In the genomic region with DNA sequence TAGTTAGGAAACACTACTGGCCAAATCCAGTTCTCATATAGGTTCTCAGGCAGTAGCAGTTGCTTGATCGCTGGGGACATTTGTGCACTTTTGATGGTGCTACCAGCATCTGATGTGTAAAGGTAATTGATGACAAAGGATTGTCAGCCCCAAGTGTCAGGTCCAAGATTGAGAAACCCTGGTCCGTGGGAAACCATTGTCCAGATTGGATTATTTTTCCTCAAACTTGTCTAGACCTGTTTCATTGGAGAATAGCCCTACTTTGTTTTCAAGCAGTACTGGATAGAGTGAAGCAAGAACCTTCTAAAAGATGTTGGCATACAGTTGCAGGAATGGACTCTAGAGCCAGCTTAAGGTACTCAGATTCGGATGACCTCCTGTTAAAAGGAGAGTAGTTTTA, we compare ENCODE assay signal across 29 mouse cellular contexts. TPM values are rescaled to one million over a fixed set of nuclear protein-coding genes. Genes with fewer than 3 reads are reported as not detected.
DNase-seq lines count a peak whose midpoint lies in the region; ATAC-seq and TF ChIP-seq lines count a peak whose summit lies in the region.
"Had no signal": no experiment of that assay in that cellular context is flagged by ENCODE, and none has a peak within 500 bp of the region (broad histone marks: within the 10 kb centered on the region; RNA-seq: fewer than 3 reads in every experiment).

No protein-coding gene starts in this region.

- H3K27me3 ChIP-seq in liver, embryonic 15.5 days, result no peaks in the 10 kb centered on the region
- H3K27me3 ChIP-seq in liver, embryonic 12.5 days (replicated peaks), result no peaks in the 10 kb centered on the region
- H3K27me3 ChIP-seq in small intestine, adult 2 months (ENCODE audit: control insufficient read depth, insufficient read depth, low read length), result no peaks in the 10 kb centered on the region
- no peaks in the 10 kb centered on the region for H3K27me3 ChIP-seq in forebrain, embryonic 11.5 days (ENCODE audit: control insufficient read depth, insufficient read depth, low read length)
- H3K27me3 ChIP-seq: heart, embryonic 13.5 days; hindbrain, embryonic 12.5 days; hindbrain, embryonic 15.5 days had no signal

- peaks cover 33% of the 10 kb centered on the region for H3K4me1 ChIP-seq in liver, embryonic 15.5 days (replicated peaks)
- H3K4me1 ChIP-seq in liver, embryonic 12.5 days, result peaks cover 25% of the 10 kb centered on the region
- H3K4me1 ChIP-seq in embryonic fibroblast, embryonic 13.5 days (ENCODE audit: control insufficient read depth, insufficient read depth, low read length), result peaks cover 21% of the 10 kb centered on the region
- peaks cover 19% of the 10 kb centered on the region; the same call in 1 of the 2 replicates for H3K4me1 ChIP-seq in small intestine, adult 2 months (ENCODE audit: control insufficient read depth, insufficient read depth, insufficient read length, low read length)
- H3K4me1 ChIP-seq in forebrain, embryonic 11.5 days (replicated peaks; ENCODE audit: control insufficient read depth, insufficient read depth, low read length), result 0 out of 2 replicates have a peak, but pooled peaks cover 2% of the 10 kb centered on the region

- no peaks in the 10 kb centered on the region for H3K36me3 ChIP-seq in liver, embryonic 15.5 days (replicated peaks)
- no peaks in the 10 kb centered on the region for H3K36me3 ChIP-seq in liver, embryonic 12.5 days
- H3K36me3 ChIP-seq in small intestine, adult 2 months (ENCODE audit: control insufficient read depth, insufficient read depth, low read length), result no peaks in the 10 kb centered on the region
- H3K36me3 ChIP-seq in forebrain, embryonic 11.5 days (ENCODE audit: control insufficient read depth, insufficient read depth, low read length), result no peaks in the 10 kb centered on the region
- H3K36me3 ChIP-seq: heart, embryonic 10.5 days; heart, embryonic 13.5 days; hindbrain, embryonic 12.5 days; hindbrain, embryonic 15.5 days had no signal

- H3K9ac ChIP-seq in liver, embryonic 15.5 days, result no peak overlapping the region
- no peak overlapping the region for H3K9ac ChIP-seq in liver, embryonic 12.5 days
- H3K9ac ChIP-seq in forebrain, embryonic 11.5 days (ENCODE audit: low read length), result no peak overlapping the region
- H3K9ac ChIP-seq: forebrain, postnatal 0 days; heart, embryonic 13.5 days; hindbrain, embryonic 12.5 days; hindbrain, embryonic 15.5 days had no signal

- peak overlapping the region; percentile 20; the same call in 1 of the 2 replicates for H3K27ac ChIP-seq in liver, embryonic 15.5 days (replicated peaks)
- H3K27ac ChIP-seq in liver, embryonic 12.5 days, result no peak overlapping the region
- H3K27ac ChIP-seq in embryonic fibroblast, embryonic 13.5 days (ENCODE audit: insufficient read depth, low read length), result peak overlapping the region; percentile 53; the same call in 1 of the 2 replicates
- H3K27ac ChIP-seq in small intestine, adult 2 months (ENCODE audit: insufficient read depth, low read depth, low read length), result peak overlapping the region; percentile 58; the same call in 1 of the 2 replicates
- H3K27ac ChIP-seq in forebrain, embryonic 11.5 days (ENCODE audit: low read depth, low read length), result no peak overlapping the region
- H3K27ac ChIP-seq: forebrain, embryonic 10.5 days; gastrocnemius, adult 2 months; heart, embryonic 10.5 days; heart, embryonic 13.5 days; hindbrain, embryonic 12.5 days; hindbrain, embryonic 15.5 days had no signal

- peak; percentile 9 for DNase-seq in heart, adult 11 months
- no peak for DNase-seq in heart, postnatal 25 days (ENCODE audit: low spot score)
- DNase-seq in forebrain, embryonic 11.5 days (ENCODE audit: low spot score), result no peak
- DNase-seq: adrenal gland, postnatal 10 days; adrenal gland, postnatal 36 days; cerebellum, adult 11-12 months; cerebellum, adult 8-10 months; cerebellum, postnatal 10 days; cerebellum, postnatal 36 days; embryo, embryonic 11 days; forebrain, postnatal 0 days; gastrocnemius, adult 2 months; gastrocnemius, postnatal 14 days; heart, adult 2 months; heart, postnatal 14 days had no signal

- no peak overlapping the region for H3K4me2 ChIP-seq in liver, embryonic 15.5 days
- H3K4me2 ChIP-seq in liver, embryonic 12.5 days, result no peak overlapping the region
- no peak overlapping the region for H3K4me2 ChIP-seq in forebrain, embryonic 11.5 days (ENCODE audit: low read depth, low read length, severe bottlenecking)
- H3K4me2 ChIP-seq: heart, embryonic 13.5 days; hindbrain, embryonic 12.5 days; hindbrain, embryonic 15.5 days had no signal

- TF ChIP-seq CTCF in embryonic fibroblast, embryonic 13.5 days (IDR thresholded peaks at IDR 0.05; ENCODE audit: borderline replicate concordance, insufficient read depth, low read length), result no peak
- TF ChIP-seq CTCF in small intestine, adult 2 months (IDR thresholded peaks at IDR 0.05; ENCODE audit: extremely low read depth, insufficient read length, insufficient replicate concordance, low read depth, low read length), result no peak

- TF ChIP-seq POLR2A in embryonic fibroblast, embryonic 13.5 days (IDR thresholded peaks at IDR 0.05; ENCODE audit: low read depth, low read length), result no peak
- TF ChIP-seq POLR2A in small intestine, adult 2 months (IDR thresholded peaks at IDR 0.05; ENCODE audit: low read depth, low read length), result no peak

- H3K4me3 ChIP-seq in liver, embryonic 15.5 days (replicated peaks), result no peak overlapping the region
- H3K4me3 ChIP-seq in liver, embryonic 12.5 days, result no peak overlapping the region
- H3K4me3 ChIP-seq in embryonic fibroblast, embryonic 13.5 days (ENCODE audit: insufficient read depth, low read length), result no peak overlapping the region
- no peak overlapping the region for H3K4me3 ChIP-seq in small intestine, adult 2 months (ENCODE audit: low read depth, low read length)
- no peak overlapping the region for H3K4me3 ChIP-seq in forebrain, embryonic 11.5 days (ENCODE audit: low read depth, low read length)
- H3K4me3 ChIP-seq: forebrain, embryonic 10.5 days; gastrocnemius, adult 2 months; heart, adult 2 months; heart, embryonic 10.5 days; heart, embryonic 13.5 days; hindbrain, embryonic 12.5 days; hindbrain, embryonic 15.5 days had no signal

- intact Hi-C loops in heart, postnatal 25 days (cut with DNase I), result no loop called here

- H3K9me3 ChIP-seq in liver, embryonic 15.5 days (replicated peaks), result no peaks in the 10 kb centered on the region
- no peaks in the 10 kb centered on the region for H3K9me3 ChIP-seq in liver, embryonic 12.5 days (replicated peaks)
- H3K9me3 ChIP-seq in forebrain, embryonic 11.5 days (ENCODE audit: control insufficient read depth, low read length), result no peaks in the 10 kb centered on the region
- H3K9me3 ChIP-seq: heart, embryonic 10.5 days; heart, embryonic 13.5 days; hindbrain, embryonic 12.5 days; hindbrain, embryonic 15.5 days had no signal

- 74% methylated on average over 3 of the region's 3 CpGs for WGBS in liver, embryonic 15.5 days (ENCODE audit: insufficient replicate concordance)
- WGBS in liver, embryonic 12.5 days (ENCODE audit: insufficient replicate concordance), result 86% methylated on average over 3 of the region's 3 CpGs
- 91% methylated on average over 3 of the region's 3 CpGs for WGBS in small intestine, adult 2 months
- WGBS in forebrain, embryonic 11.5 days, result 94% methylated on average over 3 of the region's 3 CpGs

- no peak for ATAC-seq in liver, embryonic 15.5 days (ENCODE audit: insufficient read depth)
- ATAC-seq in liver, embryonic 12.5 days, result no peak
- no peak for ATAC-seq in forebrain, embryonic 11.5 days (replicated peaks; ENCODE audit: low FRiP score)
- no peak for ATAC-seq in erythroid progenitor cell, adult 5-6 weeks (replicated peaks; ENCODE audit: low FRiP score, poor library complexity, severe bottlenecking)
- ATAC-seq: activated CD4-positive, CD25-positive, alpha-beta regulatory T cell, adult 4 months; forebrain, embryonic 14.5 days; forebrain, postnatal 0 days had no signal

RNA-seq across cellular contexts. Expression of a gene that starts 8.8 kb away (rescaled TPM):
- total RNA-seq in heart, postnatal 25 days (2021), result 10 to 100 TPM; 77.5 to 80.5 TPM
- polyA plus RNA-seq in liver, embryonic 15.5 days (2015; fragmentation: Nextera tagmentation; extraction: Ambion mirVana), result 42.8 and 43.2 TPM in 2 replicates
- 71.8 and 73.5 TPM in 2 replicates for polyA plus RNA-seq in liver, embryonic 12.5 days (2016; fragmentation: Nextera tagmentation; extraction: Ambion mirVana)
- polyA plus RNA-seq in embryonic fibroblast, embryonic 13.5 days (2011; ENCODE audit: insufficient read length, low read depth, missing spikeins), result 126 and 171 TPM in 2 replicates
- polyA plus RNA-seq in small intestine, adult 2 months (2012; rRNA removed), result 15.2 and 22.6 TPM in 2 replicates
- 252 and 261 TPM in 2 replicates for polyA plus RNA-seq in forebrain, embryonic 11.5 days (2014; fragmentation: Nextera tagmentation; extraction: Ambion mirVana)
- 46.9 and 103 TPM in 2 replicates for total RNA-seq in erythroid progenitor cell, adult 5-6 weeks (2015; ENCODE audit: low replicate concordance)
- 43.6 and 67.9 TPM in 2 replicates for total RNA-seq in erythroid progenitor cell, adult 5-6 weeks (2017; ENCODE audit: low replicate concordance)

RNA-seq across cellular contexts. Expression of a gene that starts 31.4 kb away (rescaled TPM):
- total RNA-seq in heart, postnatal 25 days (2021), result 1 to 10 TPM; 1.7 TPM
- polyA plus RNA-seq in liver, embryonic 15.5 days (2015; fragmentation: Nextera tagmentation; extraction: Ambion mirVana), result 13.9 and 14.5 TPM in 2 replicates
- 6.6 and 7.6 TPM in 2 replicates for polyA plus RNA-seq in liver, embryonic 12.5 days (2016; fragmentation: Nextera tagmentation; extraction: Ambion mirVana)
- polyA plus RNA-seq in embryonic fibroblast, embryonic 13.5 days (2011; ENCODE audit: insufficient read length, low read depth, missing spikeins), result 0.23 TPM in 1 of 2 replicates, not detected in the other
- polyA plus RNA-seq in small intestine, adult 2 months (2012; rRNA removed), result 0.52 and 0.63 TPM in 2 replicates
- 0.96 and 1.2 TPM in 2 replicates for polyA plus RNA-seq in forebrain, embryonic 11.5 days (2014; fragmentation: Nextera tagmentation; extraction: Ambion mirVana)
- 79.6 and 88.9 TPM in 2 replicates for total RNA-seq in erythroid progenitor cell, adult 5-6 weeks (2015; ENCODE audit: low replicate concordance)
- total RNA-seq in erythroid progenitor cell, adult 5-6 weeks (2017; ENCODE audit: low replicate concordance), result 40.0 and 44.3 TPM in 2 replicates
- total RNA-seq: ES-E14 had no signal

RNA-seq across cellular contexts. Expression of a gene that starts 38.4 kb away (rescaled TPM):
- under 1 TPM; 0.14 to 0.21 TPM for total RNA-seq in heart, postnatal 25 days (2021)
- polyA plus RNA-seq in liver, embryonic 15.5 days (2015; fragmentation: Nextera tagmentation; extraction: Ambion mirVana), result 0.08 TPM in 1 of 2 replicates, not detected in the other
- polyA plus RNA-seq in liver, embryonic 12.5 days (2016; fragmentation: Nextera tagmentation; extraction: Ambion mirVana), result 0.06 TPM in 1 of 2 replicates, not detected in the other
- polyA plus RNA-seq in embryonic fibroblast, embryonic 13.5 days (2011; ENCODE audit: insufficient read length, low read depth, missing spikeins), result 0.12 and 0.32 TPM in 2 replicates
- polyA plus RNA-seq in small intestine, adult 2 months (2012; rRNA removed), result 0.08 and 0.38 TPM in 2 replicates
- 0.11 TPM in 1 of 2 replicates, not detected in the other for polyA plus RNA-seq in forebrain, embryonic 11.5 days (2014; fragmentation: Nextera tagmentation; extraction: Ambion mirVana)
- total RNA-seq in erythroid progenitor cell, adult 5-6 weeks (2015; ENCODE audit: low replicate concordance), result not detected in 2 replicates
- not detected in 2 replicates for total RNA-seq in erythroid progenitor cell, adult 5-6 weeks (2017; ENCODE audit: low replicate concordance)
- polyA plus RNA-seq: activated CD4-positive, CD25-positive, alpha-beta regulatory T cell, adult 4 months; embryonic facial prominence, embryonic 11.5 days had no signal

Comparison
In these comparisons a context has a peak if more than half of its experiments do, and no peak if none do; other contexts are left out.
1. H3K27ac ChIP-seq: peak in liver, embryonic 15.5 days (single experiment), embryonic fibroblast, embryonic 13.5 days (single experiment) and small intestine, adult 2 months (single experiment); none in liver, embryonic 12.5 days (single experiment) and forebrain, embryonic 11.5 days (single experiment).